Mouse (Mus musculus) heart, embryonic 16.5 days (tissue): ENCODE data around the gene Lat. TPM values are rescaled to one million over a fixed set of nuclear protein-coding genes. Genes with fewer than 3 reads are reported as not detected.
"Not testable (repeated sequence)": the region's sequence is repeated elsewhere in the genome, so short reads cannot be mapped to it uniquely, and the experiment has no call there.

Experiments used
- ATAC-seq: fragments of 200-750 bp; cut with Nextera tagmentation; replicated peaks from 2 replicates; pipeline ENCODE4 v1.8.0; 2017; ENCODE audit warnings: moderate number of reproducible peaks; ENCODE audit not compliant: insufficient read depth, low FRiP score; ENCODE audit errors: extremely low read depth
- H3K27ac ChIP-seq: fragments of 300-500 bp; sonication (generic); 2 replicates; pipeline ENCODE4 v1.5.1; 2014; ENCODE audit warnings: mild to moderate bottlenecking, low read length, control low read depth, moderate library complexity
- H3K27me3 ChIP-seq: fragments of 300-500 bp; sonication (generic); 2 replicates; pipeline ENCODE4 v1.6.1; 2014; ENCODE audit warnings: low read length, mixed read lengths; ENCODE audit not compliant: control insufficient read depth, insufficient read depth
- H3K36me3 ChIP-seq: fragments of 300-500 bp; sonication (generic); 2 replicates; pipeline ENCODE4 v1.6.1; 2014; ENCODE audit not compliant: control insufficient read depth, insufficient read depth
- H3K4me1 ChIP-seq: fragments of 300-500 bp; sonication (generic); 2 replicates; pipeline ENCODE4 v1.6.1; 2014; ENCODE audit warnings: low read length, mixed read lengths; ENCODE audit not compliant: control insufficient read depth, insufficient read depth
- H3K4me2 ChIP-seq: fragments of 300-500 bp; sonication (generic); 2 replicates; pipeline ENCODE4 v1.6.1; 2014; ENCODE audit warnings: low read depth, mild to moderate bottlenecking, control low read depth, low read length
- H3K4me3 ChIP-seq: fragments of 300-500 bp; sonication (generic); 2 replicates; pipeline ENCODE4 v1.5.1; 2014; ENCODE audit warnings: mild to moderate bottlenecking, control low read depth, low read length
- H3K9ac ChIP-seq: fragments of 300-500 bp; sonication (generic); 2 replicates; pipeline ENCODE4 v1.6.1; 2014; ENCODE audit warnings: low read length, control low read depth
- H3K9me3 ChIP-seq: fragments of 300-500 bp; sonication (generic); replicated peaks from 2 replicates; pipeline ENCODE4 v1.6.1; 2016; ENCODE audit warnings: low read length; ENCODE audit not compliant: control insufficient read depth
- WGBS: fragments of 180-500 bp; shearing (Covaris S2); extraction: QIAGEN DNeasy Blood & Tissue Kit; methylation state at CpG from one replicate; pipeline ENCODE4 v1.1.7; 2014; 5-methylcytosine and 5-hydroxymethylcytosine counted together
- polyA plus RNA-seq: library from polyadenylated mRNA; unstranded; fragments of >200 nt; fragmentation: Nextera tagmentation; extraction: Ambion mirVana; gene quantifications from 2 replicates; pipeline ENCODE4 v1.2.1, GENCODE M21; 2015

Lat gene
- polyA plus RNA-seq, 1 experiment from 2014 or later = 51.1 TPM

DNA sequence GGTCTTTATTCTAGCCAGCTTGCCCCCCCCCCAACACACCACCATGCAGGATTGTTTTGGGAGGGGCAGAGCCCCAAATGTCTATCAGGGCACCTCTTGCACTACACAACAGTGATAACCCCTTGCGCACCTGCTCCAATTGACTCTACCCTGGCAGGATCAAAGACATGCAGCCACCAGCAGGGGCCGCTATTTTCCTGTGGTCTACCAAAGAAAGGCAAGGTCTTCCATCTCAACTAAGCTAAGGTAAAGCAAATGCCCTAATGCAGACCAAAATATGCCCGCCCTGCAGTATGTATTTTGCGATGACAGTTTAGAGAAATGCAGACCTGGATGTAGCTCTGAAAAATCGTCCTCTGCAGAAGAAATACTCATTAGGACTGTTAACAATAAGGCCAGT is 30.2 kb upstream of the Lat start:
- Histone ChIP-seq H3K27me3 (no peaks in the 10 kb centered on the region), H3K4me1 (peaks cover 10% of the 10 kb centered on the region), H3K9me3 (no peaks in the 10 kb centered on the region), H3K4me2 (no peak overlapping the region), H3K4me3 (no peak overlapping the region), H3K27ac (no peak overlapping the region), H3K9ac (no peak overlapping the region), H3K36me3 (no peaks in the 10 kb centered on the region)
- ATAC-seq = no peak
- 4% methylated on average over 5 of the region's 5 CpGs for WGBS

DNA sequence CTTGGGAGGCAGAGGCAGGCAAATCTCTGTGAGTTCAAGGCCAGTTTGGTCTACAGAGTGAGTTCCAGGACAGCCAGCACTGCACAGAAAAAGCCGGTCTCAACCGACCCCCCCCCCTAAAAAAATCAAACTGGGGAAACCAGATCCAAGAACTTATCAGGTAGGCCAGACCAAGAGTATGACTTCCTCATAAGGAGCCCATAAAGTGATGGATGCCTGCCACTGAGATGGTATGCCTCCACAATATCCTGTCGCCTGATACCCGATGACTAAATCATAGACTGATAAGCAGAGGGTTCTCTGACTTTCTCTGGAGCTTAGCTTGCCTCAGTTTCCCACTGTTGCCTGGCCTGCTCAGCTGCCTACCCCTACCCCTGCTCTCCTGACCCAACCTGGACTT is 28.5 kb upstream of the Lat start:
- Histone ChIP-seq H3K4me1 (peaks cover 10% of the 10 kb centered on the region), H3K9ac (no peak overlapping the region), H3K9me3 (no peaks in the 10 kb centered on the region), H3K27ac (no peak overlapping the region), H3K4me3 (no peak overlapping the region), H3K36me3 (no peaks in the 10 kb centered on the region), H3K27me3 (no peaks in the 10 kb centered on the region), H3K4me2 (no peak overlapping the region)
- WGBS = 84% methylated on average over 4 of the region's 4 CpGs
- no peak for ATAC-seq

DNA sequence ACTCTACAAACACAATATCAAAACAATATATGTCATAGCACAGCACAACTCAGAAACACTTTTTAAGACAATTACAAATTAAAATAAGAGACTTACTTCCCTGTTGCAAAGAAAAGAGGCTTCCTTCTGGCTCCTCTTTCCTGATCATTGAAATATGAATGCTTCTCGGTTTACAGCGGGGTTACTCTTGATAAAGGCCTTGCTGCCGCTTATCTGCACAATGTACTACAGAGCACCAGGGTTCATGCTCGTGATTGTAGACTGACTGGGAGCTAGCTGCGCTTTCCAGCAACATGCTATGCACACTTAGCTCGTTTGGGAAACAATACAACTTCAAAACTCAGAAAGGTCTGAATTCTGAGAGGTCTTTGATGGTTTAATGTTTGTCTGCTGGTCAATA is 27.9 kb upstream of the Lat start:
- peak overlapping the region; percentile 59; the same call in 1 of the 2 replicates for H3K9ac ChIP-seq
- H3K27ac ChIP-seq = no peak overlapping the region
- WGBS = 44% methylated on average over 6 of the region's 6 CpGs
- H3K36me3 ChIP-seq = no peaks in the 10 kb centered on the region
- H3K27me3 ChIP-seq = no peaks in the 10 kb centered on the region
- H3K9me3 ChIP-seq = no peaks in the 10 kb centered on the region
- H3K4me1 ChIP-seq = peaks cover 10% of the 10 kb centered on the region
- peak overlapping the region; percentile 10 for H3K4me3 ChIP-seq
- ATAC-seq = no peak
- H3K4me2 ChIP-seq = peak overlapping the region; percentile 58

DNA sequence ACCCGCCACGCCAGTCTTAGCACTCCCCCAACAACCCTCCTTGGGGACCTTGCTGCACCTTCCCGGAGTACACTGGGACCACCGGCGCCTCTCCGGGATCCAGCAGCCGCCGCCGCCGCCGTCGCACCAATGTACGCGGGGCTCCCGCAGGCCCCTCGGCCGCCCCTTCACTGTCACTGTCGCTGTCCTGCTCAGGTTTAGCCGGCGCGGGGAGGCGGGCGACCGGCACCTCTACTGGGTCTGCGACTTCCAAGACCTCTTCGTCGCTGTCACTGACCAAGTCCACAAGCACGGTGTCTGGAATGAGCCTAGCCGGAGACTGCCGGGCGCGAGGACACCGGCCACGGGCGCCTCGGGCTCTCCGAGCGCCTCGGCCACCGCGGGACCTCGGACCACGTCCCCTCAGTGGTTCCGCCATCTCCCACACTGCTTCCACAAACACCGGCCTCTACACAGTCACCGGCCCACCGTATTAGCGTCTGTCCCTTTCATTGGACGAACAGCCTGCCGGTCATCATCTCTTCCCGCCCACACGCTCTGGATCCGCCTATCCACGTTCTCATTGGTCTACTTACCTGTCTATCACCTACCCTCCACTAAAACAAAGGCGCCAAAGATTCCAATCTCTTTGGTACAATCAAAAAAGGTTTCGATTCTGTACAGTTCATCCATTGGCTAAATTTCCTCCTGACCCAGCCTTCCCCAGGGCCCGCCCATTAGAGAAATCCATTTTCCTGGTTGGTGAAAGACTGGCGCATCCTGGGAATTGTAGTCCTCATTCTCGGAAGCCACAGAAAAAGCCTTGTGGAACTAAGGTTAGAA is 27.1 kb upstream of the Lat start, which contains the start of gene Nfatc2ip:
Nfatc2ip (minus strand) TSS at position 440 of the 822 bp plus-strand sequence.
- Histone ChIP-seq H3K27ac (peak within 1 kb of the TSS; percentile 73), H3K4me3 (peak within 1 kb of the TSS; percentile 96), H3K9me3 (no peaks in the 10 kb centered on the region), H3K27me3 (no peaks in the 10 kb centered on the region), H3K36me3 (0 out of 2 replicates have a peak, but pooled peaks cover 2% of the 10 kb centered on the region), H3K9ac (peak within 1 kb of the TSS; percentile 89), H3K4me1 (peaks cover 10% of the 10 kb centered on the region), H3K4me2 (peak within 1 kb of the TSS; percentile 89)
- ATAC-seq = peak; percentile 100
- WGBS = under 1% methylated on average over 59 of the region's 59 CpGs

DNA sequence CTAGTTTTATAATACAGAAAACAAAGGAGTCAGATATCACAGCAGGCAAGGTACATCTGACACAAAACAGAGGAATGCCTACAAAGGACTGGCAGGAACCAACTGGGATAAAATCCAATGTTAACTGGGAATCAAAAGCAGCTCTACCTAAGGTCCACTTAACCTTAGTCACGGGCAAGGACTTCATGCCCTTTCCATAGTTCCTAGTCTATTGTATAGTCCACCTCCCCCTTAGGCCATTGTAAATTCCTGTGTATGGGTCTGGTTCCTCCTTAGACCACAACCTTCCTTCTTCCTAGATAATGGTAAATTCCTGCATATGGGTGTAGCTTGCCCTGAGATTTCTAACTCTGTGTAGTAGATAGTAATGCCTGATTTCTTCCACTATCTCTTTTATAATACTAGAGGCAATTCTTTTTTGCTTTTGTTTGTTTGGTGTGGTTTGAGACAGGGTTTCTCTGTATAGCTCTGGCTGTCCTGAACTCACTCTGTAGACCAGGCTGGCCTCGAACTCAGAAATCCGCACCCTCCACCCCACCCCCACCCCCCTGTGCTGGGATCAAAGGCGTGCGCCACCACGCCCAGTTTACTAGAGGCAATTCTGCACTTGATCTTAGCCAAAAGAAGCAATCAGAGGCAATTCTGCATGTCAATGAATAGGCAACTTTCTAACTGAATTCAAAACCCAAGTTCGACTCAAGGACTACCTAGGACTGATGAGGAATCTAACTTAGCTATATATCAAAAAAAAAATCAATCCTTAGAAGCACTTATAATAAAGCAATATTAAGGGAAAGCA is 22.9 kb upstream of the Lat start:
- ATAC-seq, H3K27me3 ChIP-seq, H3K4me3 ChIP-seq, H3K4me1 ChIP-seq, H3K9me3 ChIP-seq, H3K4me2 ChIP-seq, H3K27ac ChIP-seq, H3K9ac ChIP-seq: not testable (repeated sequence)
- H3K36me3 ChIP-seq = peaks cover 21% of the 10 kb centered on the region
- WGBS = 91% methylated on average over 7 of the region's 7 CpGs

DNA sequence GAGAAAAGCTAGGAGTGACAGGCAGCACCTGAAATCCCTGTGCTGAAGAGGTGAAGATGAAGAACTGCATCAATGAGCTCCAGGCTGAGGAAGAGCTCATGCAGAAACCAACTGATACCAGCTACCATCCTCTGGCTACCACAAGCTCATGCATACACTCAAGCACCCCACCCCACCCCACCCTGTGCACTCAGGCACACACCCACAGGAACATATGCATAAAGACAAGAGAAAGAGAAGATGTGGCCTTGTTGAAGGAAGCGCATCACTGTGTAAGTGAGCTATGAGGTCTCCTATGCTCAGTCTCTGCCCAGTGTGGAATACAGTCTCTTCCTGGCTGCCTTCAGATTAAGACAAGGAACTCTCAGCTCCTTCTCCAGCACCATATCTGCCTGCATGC is 18.8 kb upstream of the Lat start:
- peaks cover 32% of the 10 kb centered on the region for H3K36me3 ChIP-seq
- no peak overlapping the region for H3K27ac ChIP-seq
- H3K4me3 ChIP-seq = no peak overlapping the region
- ATAC-seq = no peak
- H3K9ac ChIP-seq = no peak overlapping the region
- whole genome bisulfite sequencing = 96% methylated on average over 1 of the region's 1 CpGs
- no peaks in the 10 kb centered on the region for H3K27me3 ChIP-seq
- no peak overlapping the region for H3K4me2 ChIP-seq
- H3K9me3 ChIP-seq = no peaks in the 10 kb centered on the region
- H3K4me1 ChIP-seq = no peaks in the 10 kb centered on the region

DNA sequence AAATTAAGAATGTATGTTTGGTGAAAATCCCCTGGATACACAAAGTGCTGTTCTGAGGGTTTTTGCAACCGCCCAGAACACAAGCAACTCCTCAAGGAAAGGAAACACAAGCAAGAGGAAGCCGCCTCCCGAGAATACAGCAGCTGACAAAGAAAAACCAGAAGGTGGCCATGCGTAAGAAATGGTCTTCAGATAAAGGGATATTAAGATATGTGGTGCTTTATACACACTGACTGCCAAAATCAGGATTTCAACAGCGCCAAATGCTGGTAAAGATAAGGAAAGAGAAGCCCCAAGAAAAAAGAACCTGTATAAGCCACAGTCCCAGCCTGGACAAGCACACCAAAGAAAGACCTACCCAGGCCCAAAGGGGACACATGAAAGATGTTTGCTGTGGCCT is 14.2 kb upstream of the Lat start:
- H3K4me1 ChIP-seq = no peaks in the 10 kb centered on the region
- no peak for ATAC-seq

DNA sequence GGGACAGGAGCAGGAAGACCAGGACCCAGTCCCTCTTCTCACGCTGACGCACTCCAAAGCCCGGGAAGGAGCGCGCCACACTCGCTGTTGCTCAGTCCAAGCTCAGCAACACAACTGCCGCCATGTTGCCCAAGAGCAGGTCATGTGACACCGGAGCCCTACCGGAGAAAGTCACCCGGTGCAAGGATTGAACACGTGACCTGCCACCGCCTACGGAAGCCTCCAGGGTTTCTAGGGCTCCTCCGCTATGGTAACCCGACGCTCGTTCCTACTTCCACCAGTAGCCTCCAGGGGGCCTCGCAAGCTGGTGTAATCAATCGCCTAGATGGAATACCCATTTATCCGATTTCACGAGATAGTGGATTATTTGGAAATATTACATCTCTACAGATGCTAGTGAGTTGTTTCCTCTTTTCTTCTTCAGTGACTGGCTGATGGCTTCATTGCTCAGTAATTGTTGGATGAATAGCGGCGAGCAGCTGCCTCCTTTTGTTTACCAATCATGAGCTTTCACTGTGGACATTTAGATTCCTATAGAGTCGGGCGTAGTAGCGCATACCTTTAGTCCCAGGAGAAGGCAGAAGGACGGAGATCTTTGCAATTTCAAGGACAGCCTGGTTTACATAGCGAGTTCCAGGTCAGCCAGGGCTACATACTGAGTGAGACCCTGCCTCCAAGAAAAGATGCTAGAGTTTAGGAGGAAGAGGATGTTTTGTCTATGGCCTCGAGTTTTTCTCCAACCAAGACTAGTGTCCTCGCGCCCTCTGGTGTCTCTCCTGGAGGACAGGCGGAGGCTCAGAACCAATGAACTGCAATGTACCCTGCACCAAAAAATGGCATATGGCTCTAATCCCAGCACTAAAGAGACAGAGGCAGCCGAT is 8.1 kb upstream of the Lat start, which contains the start of gene Spns1:
Spns1 (minus strand) TSS at position 173 of the 881 bp plus-strand sequence.
- H3K4me3 ChIP-seq = peak within 1 kb of the TSS; percentile 98
- H3K9me3 ChIP-seq = no peaks in the 10 kb centered on the region
- 0 out of 2 replicates have a peak, but pooled peaks cover 5% of the 10 kb centered on the region for H3K36me3 ChIP-seq
- peak within 1 kb of the TSS; percentile 64 for H3K27ac ChIP-seq
- peak within 1 kb of the TSS; percentile 99 for H3K4me2 ChIP-seq
- peak within 1 kb of the TSS; percentile 91 for H3K9ac ChIP-seq
- H3K4me1 ChIP-seq = peaks cover 10% of the 10 kb centered on the region
- WGBS = under 1% methylated on average over 33 of the region's 33 CpGs
- H3K27me3 ChIP-seq = no peaks in the 10 kb centered on the region
- ATAC-seq = peak; percentile 99

More for the DNA sequence above, 14.2 kb upstream of the Lat start:
- no peak overlapping the region for H3K4me3 ChIP-seq
- WGBS = 76% methylated on average over 5 of the region's 5 CpGs
- H3K36me3 ChIP-seq = peaks cover 14% of the 10 kb centered on the region
- H3K4me2 ChIP-seq = no peak overlapping the region
- H3K27ac ChIP-seq = no peak overlapping the region
- no peak overlapping the region for H3K9ac ChIP-seq
- H3K9me3 ChIP-seq = no peaks in the 10 kb centered on the region
- H3K27me3 ChIP-seq = no peaks in the 10 kb centered on the region
